Mouse (Mus musculus) liver, adult 2 months (tissue): ENCODE measurements around the gene Slit1. TPM values are rescaled to one million over a fixed set of nuclear protein-coding genes. Genes with fewer than 3 reads are reported as not detected.

Source experiments
- DNase-seq: peaks from one replicate; pipeline ENCODE4 v3.0.0-alpha.2; 2011; ENCODE audit warnings: low read depth, low spot score; ENCODE audit errors: extremely low read depth
- H3K27ac ChIP-seq: fragments of 200-500 bp; replicated peaks from 2 replicates; pipeline ENCODE4 v1.5.1; 2012; ENCODE audit warnings: low read depth, mild to moderate bottlenecking, control low read depth, inconsistent platforms, low read length; ENCODE audit not compliant: insufficient read depth
- H3K27me3 ChIP-seq: fragments of 200-500 bp; 2 replicates; pipeline ENCODE4 v1.6.1; 2012; ENCODE audit warnings: mild to moderate bottlenecking, moderate library complexity, low read length, inconsistent platforms; ENCODE audit not compliant: control insufficient read depth, insufficient read depth
- H3K36me3 ChIP-seq: fragments of 200-500 bp; 2 replicates; pipeline ENCODE4 v1.6.1; 2012; ENCODE audit warnings: low read length, inconsistent platforms; ENCODE audit not compliant: control insufficient read depth, insufficient read depth
- H3K4me1 ChIP-seq: fragments of 200-500 bp; 2 replicates; pipeline ENCODE4 v1.6.1; 2011; ENCODE audit warnings: low read length; ENCODE audit not compliant: control insufficient read depth, insufficient read depth
- H3K4me3 ChIP-seq: fragments of 200-500 bp; 2 replicates; pipeline ENCODE4 v1.5.1; 2011; ENCODE audit warnings: low read depth, mild to moderate bottlenecking, control low read depth, low read length, moderate library complexity; ENCODE audit not compliant: insufficient read depth
- H3K79me2 ChIP-seq: fragments of 200-500 bp; 2 replicates; pipeline ENCODE4 v1.6.1; 2012; ENCODE audit warnings: inconsistent platforms, mild to moderate bottlenecking, low read length, moderate library complexity; ENCODE audit not compliant: control insufficient read depth, insufficient read depth
- H3K9ac ChIP-seq: fragments of 200-500 bp; 2 replicates; pipeline ENCODE4 v1.6.1; 2012; ENCODE audit warnings: low read depth, mild to moderate bottlenecking, control low read depth, inconsistent platforms, low read length
- CTCF ChIP-seq: fragments of 200-500 bp; IDR thresholded peaks from 2 replicates; pipeline ENCODE4 v1.5.1; 2011; ENCODE audit warnings: low read depth, low read length, control low read depth
- POLR2A ChIP-seq: fragments of 200-500 bp; IDR thresholded peaks from 2 replicates; pipeline ENCODE4 v1.6.1; 2011; ENCODE audit warnings: low read length, control low read depth; ENCODE audit not compliant: insufficient read depth; ENCODE audit errors: extremely low read depth
- WGBS: fragments of 180-500 bp; shearing (Covaris S2); methylation state at CpG from one replicate; pipeline ENCODE4 v1.1.7; 2018; 5-methylcytosine and 5-hydroxymethylcytosine counted together
- polyA plus RNA-seq: library from polyadenylated mRNA; depleted of rRNA; stranded (reverse); fragments of >200 nt; gene quantifications from 2 replicates; pipeline ENCODE4 v1.2.3, GENCODE M21; 2012
- total RNA-seq: library from RNA; depleted of rRNA; stranded (reverse); fragments of >200 nt; gene quantifications from 2 replicates; pipeline ENCODE4 v1.2.3, GENCODE M21; 2014

Slit1 gene
- total and polyA plus RNA-seq, 2 experiments: 0.09 to 0.18 TPM

GRCm38 (mm10) chr19:41768711-41769110 is 25.2 kb upstream of the Slit1 start:
- H3K27ac ChIP-seq: no peak overlapping the region
- H3K36me3 ChIP-seq: no peaks in the 10 kb centered on the region
- WGBS: 89% methylated on average over 7 of the region's 7 CpGs
- H3K4me3 ChIP-seq: no peak overlapping the region
- H3K4me1 ChIP-seq: no peaks in the 10 kb centered on the region
- no peak for TF ChIP-seq POLR2A
- no peak for TF ChIP-seq CTCF
- H3K27me3 ChIP-seq: no peaks in the 10 kb centered on the region
- no peak for DNase-seq
- no peaks in the 10 kb centered on the region for H3K79me2 ChIP-seq
- H3K9ac ChIP-seq: no peak overlapping the region

- no peaks in the 10 kb centered on the region for H3K4me1 ChIP-seq
- H3K4me3 ChIP-seq: no peak overlapping the region
- H3K27me3 ChIP-seq: no peaks in the 10 kb centered on the region
- no peak for TF ChIP-seq POLR2A
- no peak for TF ChIP-seq CTCF
- H3K9ac ChIP-seq: no peak overlapping the region
- no peaks in the 10 kb centered on the region for H3K79me2 ChIP-seq
- DNase-seq: no peak
- H3K27ac ChIP-seq: no peak overlapping the region
- H3K36me3 ChIP-seq: no peaks in the 10 kb centered on the region
- WGBS: 93% methylated on average over 5 of the region's 5 CpGs
Observed at GRCm38 (mm10) chr19:41766628-41767027, 23.2 kb upstream of the Slit1 start.

- peak; percentile 62; the same call in 1 of the 2 replicates for TF ChIP-seq CTCF
- no peak for TF ChIP-seq POLR2A
- no peaks in the 10 kb centered on the region for H3K4me1 ChIP-seq
- no peak overlapping the region for H3K4me3 ChIP-seq
- no peaks in the 10 kb centered on the region for H3K79me2 ChIP-seq
- peak; percentile 55 for DNase-seq
- 29% methylated on average over 12 of the region's 12 CpGs for WGBS
- no peaks in the 10 kb centered on the region for H3K36me3 ChIP-seq
- no peak overlapping the region for H3K9ac ChIP-seq
- H3K27ac ChIP-seq: no peak overlapping the region
- H3K27me3 ChIP-seq: no peaks in the 10 kb centered on the region
Observed at GRCm38 (mm10) chr19:41763870-41764660, 20.6 kb upstream of the Slit1 start.

- no peak for DNase-seq
- Histone ChIP-seq H3K4me3 (no peak overlapping the region), H3K36me3 (no peaks in the 10 kb centered on the region), H3K4me1 (no peaks in the 10 kb centered on the region), H3K79me2 (no peaks in the 10 kb centered on the region), H3K9ac (no peak overlapping the region), H3K27ac (no peak overlapping the region), H3K27me3 (no peaks in the 10 kb centered on the region)
- WGBS: 68% methylated on average over 9 of the region's 9 CpGs
- no peak for TF ChIP-seq POLR2A
- 0 out of 2 replicates have a peak, but pooled peaks have one; percentile 21 for TF ChIP-seq CTCF
Observed at GRCm38 (mm10) chr19:41761529-41761928, 18.1 kb upstream of the Slit1 start.

- Histone ChIP-seq H3K9ac (no peak overlapping the region), H3K36me3 (no peaks in the 10 kb centered on the region), H3K4me3 (no peak overlapping the region), H3K79me2 (no peaks in the 10 kb centered on the region), H3K27ac (no peak overlapping the region), H3K4me1 (no peaks in the 10 kb centered on the region), H3K27me3 (no peaks in the 10 kb centered on the region)
- WGBS: 83% methylated on average over 6 of the region's 6 CpGs
- TF ChIP-seq CTCF: no peak
- TF ChIP-seq POLR2A: no peak
- DNase-seq: no peak
Observed at GRCm38 (mm10) chr19:41759765-41760164, 16.3 kb upstream of the Slit1 start.

- TF ChIP-seq POLR2A (no peak), CTCF (no peak)
- Histone ChIP-seq H3K27ac (no peak overlapping the region), H3K27me3 (no peaks in the 10 kb centered on the region), H3K4me3 (no peak overlapping the region), H3K4me1 (no peaks in the 10 kb centered on the region), H3K9ac (no peak overlapping the region), H3K36me3 (no peaks in the 10 kb centered on the region), H3K79me2 (no peaks in the 10 kb centered on the region)
- 90% methylated on average over 5 of the region's 5 CpGs for WGBS
- no peak for DNase-seq
Observed at GRCm38 (mm10) chr19:41759270-41759669, 15.8 kb upstream of the Slit1 start.
